Mouse (Mus musculus): ENCODE measurements around the gene Olfm2. TPM values are rescaled to one million over a fixed set of nuclear protein-coding genes. Genes with fewer than 3 reads are reported as not detected.

The Olfm2 gene
- polyA plus RNA-seq, 1 experiment from 2014 or later: 2.3 TPM

DNA sequence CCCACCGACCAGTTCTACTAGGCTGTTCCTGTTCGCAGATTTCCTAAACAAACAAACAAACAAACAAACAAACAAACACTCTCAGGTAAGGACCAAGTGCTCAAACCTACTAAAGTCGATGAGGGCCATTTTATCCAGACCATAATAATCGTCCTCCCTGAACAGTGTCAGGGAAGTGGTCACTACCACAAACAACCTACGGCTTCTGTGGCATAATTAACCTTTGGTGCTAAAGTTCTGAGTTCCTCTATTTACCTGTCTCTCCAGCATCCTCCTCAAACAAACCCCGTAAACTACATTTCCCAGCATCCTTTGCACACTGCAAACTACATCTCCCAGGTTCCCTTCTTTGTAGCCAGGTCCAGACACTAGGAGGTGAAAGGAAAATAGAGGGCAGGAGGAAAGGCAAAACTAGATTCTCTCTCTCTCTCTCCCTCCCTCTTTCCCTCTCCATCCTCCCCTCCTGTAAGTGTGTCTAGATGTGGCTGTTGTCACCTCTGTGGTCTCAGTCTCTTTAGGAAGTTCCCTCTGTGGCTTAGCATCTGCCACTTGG is 5.4 kb upstream of the Olfm2 start:
- ATAC-seq (ENCODE audit: low FRiP score, low TSS enrichment) (no peak), DNase-seq (ENCODE audit: low spot score) (no peak)
- no peaks in the 10 kb centered on the region for H3K36me3 ChIP-seq (ENCODE audit: control insufficient read depth, insufficient read depth, low read length)
- no peaks in the 10 kb centered on the region for H3K9me3 ChIP-seq (ENCODE audit: control insufficient read depth, low read length)
- H3K4me2 ChIP-seq (replicated peaks; ENCODE audit: low read depth): no peak overlapping the region
- TF ChIP-seq CTCF (IDR thresholded peaks at IDR 0.05; ENCODE audit: low read depth) (no peak), EP300 (optimal IDR thresholded peaks at IDR 0.05) (no peak)
- H3K27me3 ChIP-seq (ENCODE audit: control insufficient read depth, insufficient read depth, low read length): no peaks in the 10 kb centered on the region
- H3K4me1 ChIP-seq (replicated peaks; ENCODE audit: control insufficient read depth, insufficient read depth): no peaks in the 10 kb centered on the region
- H3K27ac ChIP-seq (replicated peaks): no peak overlapping the region
- no peak overlapping the region for H3K4me3 ChIP-seq (ENCODE audit: low read depth, low read length)
- 50% methylated on average over 6 of the region's 6 CpGs for WGBS
- no peak overlapping the region for H3K9ac ChIP-seq (ENCODE audit: low read length)

DNA sequence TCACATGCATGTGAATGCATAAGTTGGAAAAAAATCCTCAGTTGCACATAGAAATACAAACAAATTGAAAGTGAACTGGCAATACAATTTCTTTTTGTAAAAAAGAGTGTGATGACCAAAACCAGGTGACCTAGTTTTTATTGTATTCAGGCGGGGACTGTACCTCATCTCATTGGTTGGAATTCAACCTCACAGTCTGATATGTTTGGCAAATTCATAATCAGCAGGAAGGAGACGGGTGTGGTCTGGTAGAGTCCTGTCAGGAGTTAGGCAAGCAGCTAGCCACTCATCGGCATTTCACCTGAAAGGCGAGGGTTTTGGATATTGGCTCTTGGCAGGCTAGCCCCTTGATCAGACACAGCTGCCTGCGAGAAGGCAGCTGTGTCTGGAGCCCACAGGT is 3.1 kb upstream of the Olfm2 start:
- ATAC-seq (ENCODE audit: low FRiP score, low TSS enrichment) (no peak), DNase-seq (ENCODE audit: low spot score) (no peak)
- Histone ChIP-seq H3K27ac (replicated peaks) (no peak overlapping the region), H3K36me3 (ENCODE audit: control insufficient read depth, insufficient read depth, low read length) (no peaks in the 10 kb centered on the region), H3K9me3 (ENCODE audit: control insufficient read depth, low read length) (no peaks in the 10 kb centered on the region), H3K4me3 (ENCODE audit: low read depth, low read length) (no peak overlapping the region), H3K27me3 (ENCODE audit: control insufficient read depth, insufficient read depth, low read length) (peaks cover 2% of the 10 kb centered on the region; the same call in 1 of the 2 replicates), H3K4me2 (replicated peaks; ENCODE audit: low read depth) (no peak overlapping the region), H3K4me1 (replicated peaks; ENCODE audit: control insufficient read depth, insufficient read depth) (no peaks in the 10 kb centered on the region), H3K9ac (ENCODE audit: low read length) (no peak overlapping the region)
- WGBS: 41% methylated on average over 5 of the region's 5 CpGs
- TF ChIP-seq EP300 (optimal IDR thresholded peaks at IDR 0.05) (no peak), CTCF (IDR thresholded peaks at IDR 0.05; ENCODE audit: low read depth) (no peak)

DNA sequence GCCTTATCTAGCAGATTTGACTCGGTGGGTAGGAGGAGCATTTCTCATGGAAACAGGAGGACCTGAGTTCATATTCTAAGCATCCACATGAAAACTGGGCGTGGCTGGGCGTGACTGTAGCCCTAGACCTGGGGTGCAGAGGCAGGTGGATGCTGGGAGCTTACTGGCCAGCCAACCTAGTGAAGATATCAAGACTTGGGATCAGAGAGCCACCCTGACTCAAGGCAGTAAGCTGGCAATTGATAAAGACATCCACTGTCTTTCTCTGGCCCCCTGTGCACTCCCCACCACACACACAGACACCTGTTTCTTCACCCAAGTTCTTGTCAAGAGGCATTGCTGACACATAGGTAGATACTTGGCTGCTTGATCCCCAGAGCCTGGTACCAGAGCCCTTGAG is 2.4 kb upstream of the Olfm2 start:
- H3K27ac ChIP-seq (replicated peaks): no peak overlapping the region
- H3K9ac ChIP-seq (ENCODE audit: low read length): no peak overlapping the region
- no peaks in the 10 kb centered on the region for H3K4me1 ChIP-seq (replicated peaks; ENCODE audit: control insufficient read depth, insufficient read depth)
- peaks cover 2% of the 10 kb centered on the region; the same call in 1 of the 2 replicates for H3K27me3 ChIP-seq (ENCODE audit: control insufficient read depth, insufficient read depth, low read length)
- H3K36me3 ChIP-seq (ENCODE audit: control insufficient read depth, insufficient read depth, low read length): no peaks in the 10 kb centered on the region
- no peaks in the 10 kb centered on the region for H3K9me3 ChIP-seq (ENCODE audit: control insufficient read depth, low read length)
- TF ChIP-seq CTCF (IDR thresholded peaks at IDR 0.05; ENCODE audit: low read depth): no peak
- TF ChIP-seq EP300 (optimal IDR thresholded peaks at IDR 0.05): no peak
- DNase-seq (ENCODE audit: low spot score) (no peak), ATAC-seq (ENCODE audit: low FRiP score, low TSS enrichment) (no peak)
- WGBS: 55% methylated on average over 3 of the region's 3 CpGs
- no peak overlapping the region for H3K4me2 ChIP-seq (replicated peaks; ENCODE audit: low read depth)
- no peak overlapping the region for H3K4me3 ChIP-seq (ENCODE audit: low read depth, low read length)

DNA sequence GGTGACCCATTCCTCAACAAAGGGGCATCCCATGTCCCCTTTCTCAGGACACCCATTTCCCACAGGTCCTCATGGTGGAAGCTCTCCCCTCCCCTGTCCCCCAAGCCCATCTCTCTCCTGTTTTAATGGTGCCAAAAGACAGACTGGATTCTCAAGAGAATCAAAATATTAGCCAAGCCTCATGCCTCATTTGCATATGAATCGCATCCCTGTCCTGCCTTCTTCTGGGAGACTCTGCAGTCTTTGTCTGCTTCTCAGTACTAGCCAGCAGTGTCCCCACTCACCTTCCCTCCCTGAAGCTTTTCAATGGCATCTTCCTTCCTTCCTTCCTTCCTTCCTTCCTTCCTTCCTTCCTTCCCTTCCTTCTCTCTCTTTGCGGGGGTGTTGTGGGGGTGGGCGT is 1.5 kb upstream of the Olfm2 start:
- Histone ChIP-seq H3K4me1 (replicated peaks; ENCODE audit: control insufficient read depth, insufficient read depth) (no peaks in the 10 kb centered on the region), H3K9ac (ENCODE audit: low read length) (no peak overlapping the region), H3K27me3 (ENCODE audit: control insufficient read depth, insufficient read depth, low read length) (peaks cover 2% of the 10 kb centered on the region; the same call in 1 of the 2 replicates), H3K4me2 (replicated peaks; ENCODE audit: low read depth) (no peak overlapping the region), H3K36me3 (ENCODE audit: control insufficient read depth, insufficient read depth, low read length) (no peaks in the 10 kb centered on the region), H3K27ac (replicated peaks) (no peak overlapping the region), H3K4me3 (ENCODE audit: low read depth, low read length) (no peak overlapping the region), H3K9me3 (ENCODE audit: control insufficient read depth, low read length) (no peaks in the 10 kb centered on the region)
- WGBS: 16% methylated on average over 3 of the region's 3 CpGs
- ATAC-seq (ENCODE audit: low FRiP score, low TSS enrichment) (no peak), DNase-seq (ENCODE audit: low spot score) (no peak)
- no peak for TF ChIP-seq CTCF (IDR thresholded peaks at IDR 0.05; ENCODE audit: low read depth)
- TF ChIP-seq EP300 (optimal IDR thresholded peaks at IDR 0.05): no peak

DNA sequence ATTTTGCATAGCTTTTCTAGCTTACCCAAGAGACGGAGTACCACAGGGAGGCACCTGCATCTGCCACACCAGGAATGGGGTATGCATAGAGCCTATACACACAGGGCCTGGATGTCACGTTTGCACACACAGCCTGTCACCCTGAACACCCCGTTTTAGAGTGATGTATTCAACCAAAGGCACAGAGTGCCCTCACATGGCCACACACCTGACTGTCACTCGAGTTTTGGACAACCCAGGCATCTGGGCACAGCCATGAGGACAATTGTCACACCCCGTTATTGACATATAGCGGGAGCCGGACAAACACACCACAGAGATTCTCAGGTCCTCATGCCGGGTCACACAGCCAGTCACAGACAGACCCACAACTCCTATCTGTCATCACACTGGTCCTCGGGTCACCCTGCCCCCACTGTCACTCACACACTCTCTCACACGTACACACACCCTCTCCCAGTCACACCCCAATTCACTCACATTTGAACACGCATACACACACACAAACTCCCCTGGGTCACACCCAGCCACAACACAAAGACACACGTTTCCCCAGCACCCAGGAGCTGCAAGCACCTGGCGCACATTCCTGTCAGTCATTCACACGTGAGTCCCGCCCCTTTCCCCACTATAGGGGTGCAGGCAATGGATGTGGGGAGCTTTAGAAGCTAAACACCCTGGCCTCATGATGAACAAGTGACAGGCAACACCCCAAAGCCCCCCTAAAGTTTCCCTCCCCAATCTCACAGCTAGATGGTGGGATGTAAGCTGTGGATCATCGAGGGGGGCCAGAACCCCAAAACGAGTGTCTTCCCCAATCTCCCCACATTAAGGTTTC is 801 bp downstream of the Olfm2 start:
- H3K36me3 ChIP-seq (ENCODE audit: control insufficient read depth, insufficient read depth, low read length): no peaks in the 10 kb centered on the region
- DNase-seq (ENCODE audit: low spot score) (no peak), ATAC-seq (ENCODE audit: low FRiP score, low TSS enrichment) (peak; percentile 1; the same call in 1 of the 2 replicates)
- H3K4me1 ChIP-seq (replicated peaks; ENCODE audit: control insufficient read depth, insufficient read depth): no peaks in the 10 kb centered on the region
- TF ChIP-seq CTCF (IDR thresholded peaks at IDR 0.05; ENCODE audit: low read depth) (no peak), EP300 (optimal IDR thresholded peaks at IDR 0.05) (no peak)
- H3K27me3 ChIP-seq (ENCODE audit: control insufficient read depth, insufficient read depth, low read length): peaks cover 2% of the 10 kb centered on the region; the same call in 1 of the 2 replicates
- WGBS: 11% methylated on average over 17 of the region's 17 CpGs
- H3K27ac ChIP-seq (replicated peaks): no peak overlapping the region
- peak overlapping the region; percentile 41; the same call in 1 of the 2 replicates for H3K9ac ChIP-seq (ENCODE audit: low read length)
- no peaks in the 10 kb centered on the region for H3K9me3 ChIP-seq (ENCODE audit: control insufficient read depth, low read length)
- peak overlapping the region; percentile 40; the same call in 1 of the 2 replicates for H3K4me3 ChIP-seq (ENCODE audit: low read depth, low read length)
- H3K4me2 ChIP-seq (replicated peaks; ENCODE audit: low read depth): peak overlapping the region; percentile 65

Data from stomach, postnatal 0 days (tissue).